Mouse (Mus musculus): Measurements from ENCODE around the gene Arhgap10. TPM values are rescaled to one million over a fixed set of nuclear protein-coding genes. Genes with fewer than 3 reads are reported as not detected.

The Arhgap10 gene
- total RNA-seq, 2 experiments from 2014 or later: 5.2 to 7.7 TPM

- no peak for ATAC-seq (ENCODE audit: poor library complexity, severe bottlenecking)
These were observed 71.5 kb downstream of the Arhgap10 start for GRCm38 (mm10) chr8:77446294-77446693.

- no peak for ATAC-seq (ENCODE audit: poor library complexity, severe bottlenecking)
These were observed 72.1 kb downstream of the Arhgap10 start for GRCm38 (mm10) chr8:77445642-77446041.

GRCm38 (mm10) chr8:77444166-77444870 lies 73.4 kb downstream of the Arhgap10 start:
- no peak for ATAC-seq (ENCODE audit: poor library complexity, severe bottlenecking)

- ATAC-seq (ENCODE audit: poor library complexity, severe bottlenecking): peak; percentile 81
These were observed 75.3 kb downstream of the Arhgap10 start for GRCm38 (mm10) chr8:77442452-77442851.

GRCm38 (mm10) chr8:77440913-77441312 lies 76.8 kb downstream of the Arhgap10 start:
- ATAC-seq (ENCODE audit: poor library complexity, severe bottlenecking): no peak

- ATAC-seq (ENCODE audit: poor library complexity, severe bottlenecking): no peak
These were observed 77.4 kb downstream of the Arhgap10 start for GRCm38 (mm10) chr8:77440324-77440880.

- ATAC-seq (ENCODE audit: poor library complexity, severe bottlenecking): no peak
These were observed 78.1 kb downstream of the Arhgap10 start for GRCm38 (mm10) chr8:77439670-77440069.

GRCm38 (mm10) chr8:77437807-77438493 lies 79.8 kb downstream of the Arhgap10 start:
- no peak for ATAC-seq (ENCODE audit: poor library complexity, severe bottlenecking)

GRCm38 (mm10) chr8:77436013-77436990 lies 81.5 kb downstream of the Arhgap10 start:
- no peak for ATAC-seq (ENCODE audit: poor library complexity, severe bottlenecking)

GRCm38 (mm10) chr8:77433221-77433620 lies 84.5 kb downstream of the Arhgap10 start:
- ATAC-seq (ENCODE audit: poor library complexity, severe bottlenecking): no peak

GRCm38 (mm10) chr8:77432726-77433125 lies 85.0 kb downstream of the Arhgap10 start:
- ATAC-seq (ENCODE audit: poor library complexity, severe bottlenecking): no peak

GRCm38 (mm10) chr8:77428420-77428819 lies 89.3 kb downstream of the Arhgap10 start:
- no peak for ATAC-seq (ENCODE audit: poor library complexity, severe bottlenecking)

- no peak for ATAC-seq (ENCODE audit: poor library complexity, severe bottlenecking)
These were observed 89.7 kb downstream of the Arhgap10 start for GRCm38 (mm10) chr8:77428015-77428414.

- no peak for ATAC-seq (ENCODE audit: poor library complexity, severe bottlenecking)
These were observed 90.3 kb downstream of the Arhgap10 start for GRCm38 (mm10) chr8:77427438-77427837.

- no peak for ATAC-seq (ENCODE audit: poor library complexity, severe bottlenecking)
These were observed 93.9 kb downstream of the Arhgap10 start for GRCm38 (mm10) chr8:77423850-77424249.

- peak; percentile 85 for ATAC-seq (ENCODE audit: poor library complexity, severe bottlenecking)
These were observed 95.0 kb downstream of the Arhgap10 start for GRCm38 (mm10) chr8:77422632-77423252.

- no peak for ATAC-seq (ENCODE audit: poor library complexity, severe bottlenecking)
These were observed 96.2 kb downstream of the Arhgap10 start for GRCm38 (mm10) chr8:77421596-77421995.

GRCm38 (mm10) chr8:77419731-77420130 lies 98.0 kb downstream of the Arhgap10 start:
- ATAC-seq (ENCODE audit: poor library complexity, severe bottlenecking): peak; percentile 54

GRCm38 (mm10) chr8:77416738-77417137 lies 101.0 kb downstream of the Arhgap10 start:
- no peak for ATAC-seq (ENCODE audit: poor library complexity, severe bottlenecking)

GRCm38 (mm10) chr8:77416034-77416433 lies 101.7 kb downstream of the Arhgap10 start:
- ATAC-seq (ENCODE audit: poor library complexity, severe bottlenecking): no peak

Measured in megakaryocyte, adult 5-6 weeks (primary cell).